Mouse (Mus musculus): ENCODE data around the gene Mef2b.

DNA sequence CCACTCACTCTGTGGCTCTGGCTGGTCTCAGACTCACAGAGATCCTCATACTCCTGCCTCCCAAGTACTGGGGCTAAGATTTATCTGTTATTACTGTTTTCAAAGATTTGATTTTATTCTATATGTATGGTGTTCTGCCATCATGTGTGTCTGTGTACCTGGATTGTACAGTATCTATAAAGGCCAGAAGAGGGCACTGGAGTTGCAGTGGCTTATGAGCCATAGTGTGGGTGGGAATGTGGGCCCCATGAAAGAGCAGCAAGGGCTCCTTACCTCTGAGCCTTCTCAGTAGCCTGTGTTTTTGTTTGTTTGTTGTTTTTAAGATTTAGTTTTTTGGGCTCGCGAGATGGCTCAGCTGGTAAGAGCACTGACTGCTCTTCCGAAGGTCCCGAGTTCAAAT is 39.6 kb downstream of the Mef2b start:
- no peak for TF ChIP-seq CTCF (IDR thresholded peaks at IDR 0.05; ENCODE audit: control insufficient read depth, insufficient read depth, insufficient read length)
- TF ChIP-seq USF1 (IDR thresholded peaks at IDR 0.05; ENCODE audit: low read depth): no peak
- TF ChIP-seq FOSL1 (IDR thresholded peaks at IDR 0.05; ENCODE audit: insufficient read depth, low read length, poor library complexity, severe bottlenecking): no peak
- TF ChIP-seq MAX (IDR thresholded peaks at IDR 0.05): no peak
- TF ChIP-seq CEBPB (IDR thresholded peaks at IDR 0.05; ENCODE audit: low read depth): no peak

Measured in C2C12 (cell line).